Mouse (Mus musculus) left cerebral cortex, postnatal 36 days (tissue): ENCODE measurements around the gene Rnaseh2b. TPM values are rescaled to one million over a fixed set of nuclear protein-coding genes. Genes with fewer than 3 reads are reported as not detected.

Experiments used
- DNase-seq, 2 experiments: peaks; one replicate each; pipeline ENCODE4 v3.0.0; 2021 to 2022; ENCODE audit warnings: low spot score in 2 of 2, mixed read lengths in 1 of 2
- intact Hi-C: fragments of 180-260 bp; cut with DNase I; formaldehyde crosslinking; loops from one replicate; pipeline ENCODE4 v1.15.1; 2025
- total RNA-seq, 2 experiments: library from RNA; stranded (reverse); gene quantifications; 2 replicates each; pipeline ENCODE4 v1.2.3; 2021

Gene Rnaseh2b
- total RNA-seq, 2 experiments from 2014 or later: 12.3 TPM

- DNase-seq: peak in 1 of 2 experiments; percentile 10
These were observed 123.8 kb downstream of the Rnaseh2b start for GRCm38 (mm10) chr14:62416007-62416741.

GRCm38 (mm10) chr14:62416742-62417134 is 124.3 kb downstream of the Rnaseh2b start:
- peak in 1 of 2 experiments; percentile 8 for DNase-seq
- intact Hi-C loops: no loop called here

More at GRCm38 (mm10) chr14:62416007-62416741, 123.8 kb downstream of the Rnaseh2b start:
- intact Hi-C loops: no loop called here

DNA sequence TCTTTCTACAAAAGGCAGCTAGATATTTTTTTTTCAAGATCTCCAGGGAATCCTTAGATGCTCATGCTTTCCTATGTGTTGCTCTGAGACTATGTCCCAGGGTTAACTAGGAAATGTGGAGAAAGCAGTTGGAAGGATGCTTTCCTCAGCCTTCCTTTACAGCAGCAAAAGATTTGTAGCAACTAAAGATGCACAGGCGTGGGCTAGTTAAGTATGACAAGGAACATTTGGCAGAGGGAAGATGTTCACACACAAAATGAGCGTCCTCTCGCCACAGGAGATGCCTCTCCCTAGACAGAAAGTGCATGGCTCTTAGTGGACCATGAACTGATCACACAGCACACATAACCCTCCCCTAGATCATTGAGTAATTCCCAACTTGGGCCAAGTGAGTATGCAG is 125.1 kb downstream of the Rnaseh2b start:
- intact Hi-C loops: no loop called here
- peak in 1 of 2 experiments; percentile 8 for DNase-seq

- intact Hi-C loops: no loop called here
- DNase-seq: no peak
These were observed 129.9 kb downstream of the Rnaseh2b start for GRCm38 (mm10) chr14:62422265-62422664.

Other genes with a start within 250 kb of the Rnaseh2b start
- gene Dleu7, start 458 bp downstream of the Rnaseh2b start, total RNA-seq: 1 to 10 TPM; 5.9 to 9.8 TPM
- under 1 TPM; 0.32 to 0.41 TPM for gene Gucy1b2, start 163.7 kb downstream of the Rnaseh2b start, total RNA-seq